Mouse (Mus musculus) limb, embryonic 14.5 days (tissue): ENCODE data around the gene Fktn. TPM values are rescaled to one million over a fixed set of nuclear protein-coding genes. Genes with fewer than 3 reads are reported as not detected.
A peak's percentile ranks its signal among the peaks of the same experiment; 100 is the strongest.

Experiments
- ATAC-seq: fragments of 200-750 bp; cut with Nextera tagmentation; 2 replicates; pipeline ENCODE4 v1.8.0; 2017; ENCODE audit warnings: low read depth, moderate number of reproducible peaks, moderate TSS enrichment; ENCODE audit not compliant: low FRiP score
- DNase-seq: peaks from one replicate; pipeline ENCODE4 v3.0.0-alpha.2; 2015; ENCODE audit warnings: low spot score
- H3K27ac ChIP-seq: fragments of 300-500 bp; sonication (generic); replicated peaks from 2 replicates; pipeline ENCODE4 v1.5.1; 2014; ENCODE audit warnings: low read depth, mild to moderate bottlenecking, low read length, moderate library complexity, mixed read lengths
- H3K27me3 ChIP-seq: fragments of 300-500 bp; sonication (generic); 2 replicates; pipeline ENCODE4 v1.6.1; 2014; ENCODE audit warnings: low read length, mixed read lengths; ENCODE audit not compliant: control insufficient read depth, insufficient read depth
- H3K36me3 ChIP-seq: fragments of 300-500 bp; sonication (generic); 2 replicates; pipeline ENCODE4 v1.6.1; 2014; ENCODE audit warnings: mild to moderate bottlenecking, low read length, moderate library complexity, mixed read lengths; ENCODE audit not compliant: control insufficient read depth, insufficient read depth
- H3K4me1 ChIP-seq: fragments of 300-500 bp; sonication (generic); 2 replicates; pipeline ENCODE4 v1.6.1; 2014; ENCODE audit warnings: antibody characterized with exemption, low read length, mixed read lengths; ENCODE audit not compliant: control insufficient read depth, insufficient read depth
- H3K4me2 ChIP-seq: fragments of 300-500 bp; sonication (generic); replicated peaks from 2 replicates; pipeline ENCODE4 v1.6.1; 2014; ENCODE audit warnings: low read depth, mild to moderate bottlenecking, low read length, moderate library complexity; ENCODE audit not compliant: severe bottlenecking
- H3K4me3 ChIP-seq: fragments of 300-500 bp; sonication (generic); replicated peaks from 2 replicates; pipeline ENCODE4 v1.5.1; 2014; ENCODE audit warnings: low read length
- H3K9ac ChIP-seq: fragments of 300-500 bp; sonication (generic); 2 replicates; pipeline ENCODE4 v1.6.1; 2014; ENCODE audit warnings: mild to moderate bottlenecking, low read depth, low read length, moderate library complexity; ENCODE audit not compliant: severe bottlenecking
- H3K9me3 ChIP-seq: fragments of 300-500 bp; sonication (generic); 2 replicates; pipeline ENCODE4 v1.6.1; 2016; ENCODE audit warnings: low read length; ENCODE audit not compliant: control insufficient read depth
- POLR2A ChIP-seq: fragments of 200-500 bp; IDR thresholded peaks from 2 replicates; pipeline ENCODE4 v1.8.0; 2012; ENCODE audit warnings: inconsistent platforms, mild to moderate bottlenecking, moderate library complexity, borderline replicate concordance; ENCODE audit not compliant: insufficient read depth, insufficient read length; ENCODE audit errors: extremely low read depth
- WGBS: fragments of 180-500 bp; shearing (Covaris S2); extraction: QIAGEN DNeasy Blood & Tissue Kit; methylation state at CpG from one replicate; pipeline ENCODE4 v1.1.7; 2014; 5-methylcytosine and 5-hydroxymethylcytosine counted together
- polyA plus RNA-seq, 2 experiments: library from polyadenylated mRNA; depleted of rRNA in 1 of 2; stranded (reverse) in 1 of 2; unstranded in 1 of 2; fragments of >200 nt; fragmentation: Nextera tagmentation in 1 of 2; extraction: Ambion mirVana in 1 of 2; gene quantifications; 2 replicates each; pipeline versions ENCODE4 v1.2.1 to v1.2.3; 2012 to 2014

The Fktn gene
- polyA plus RNA-seq, 2 experiments, result 10.8 to 11.5 TPM

- Histone ChIP-seq H3K4me3 (no peak overlapping the region), H3K36me3 (peaks cover 42% of the 10 kb centered on the region), H3K9me3 (no peaks in the 10 kb centered on the region), H3K27me3 (no peaks in the 10 kb centered on the region), H3K4me2 (no peak overlapping the region), H3K9ac (no peak overlapping the region), H3K27ac (no peak overlapping the region), H3K4me1 (no peaks in the 10 kb centered on the region)
- no peak for TF ChIP-seq POLR2A
- DNase-seq, result no peak
- 77% methylated on average over 16 of the region's 16 CpGs for WGBS
- ATAC-seq, result no peak
Observed at GRCm38 (mm10) chr4:53750391-53751120, 36.8 kb downstream of the Fktn start.

DNA sequence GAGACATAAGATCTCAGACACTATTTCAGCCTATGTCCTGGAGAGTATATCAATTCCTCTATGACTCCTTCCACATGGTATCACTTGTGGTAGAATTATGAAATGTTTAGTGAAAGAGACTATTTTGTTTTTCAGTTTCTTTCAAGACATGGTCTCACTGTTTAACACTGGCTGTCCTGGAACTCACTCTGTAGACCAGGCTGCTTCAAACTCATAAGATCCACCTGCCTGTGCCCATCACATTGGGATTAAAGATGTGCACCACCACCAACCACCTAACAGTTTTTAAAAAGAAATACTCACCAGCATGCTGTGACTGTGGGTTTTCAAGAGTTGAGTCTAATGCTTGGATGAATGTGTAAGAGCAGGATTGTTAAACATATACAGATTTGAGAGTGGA, 43.2 kb downstream of the Fktn start:
- no peak overlapping the region for H3K9ac ChIP-seq
- peaks cover 28% of the 10 kb centered on the region for H3K36me3 ChIP-seq
- TF ChIP-seq POLR2A, result no peak
- DNase-seq (no peak), ATAC-seq (no peak)
- H3K27ac ChIP-seq, result no peak overlapping the region
- H3K9me3 ChIP-seq, result no peaks in the 10 kb centered on the region
- H3K4me2 ChIP-seq, result no peak overlapping the region
- H3K4me1 ChIP-seq, result no peaks in the 10 kb centered on the region
- no peaks in the 10 kb centered on the region for H3K27me3 ChIP-seq
- no peak overlapping the region for H3K4me3 ChIP-seq

DNA sequence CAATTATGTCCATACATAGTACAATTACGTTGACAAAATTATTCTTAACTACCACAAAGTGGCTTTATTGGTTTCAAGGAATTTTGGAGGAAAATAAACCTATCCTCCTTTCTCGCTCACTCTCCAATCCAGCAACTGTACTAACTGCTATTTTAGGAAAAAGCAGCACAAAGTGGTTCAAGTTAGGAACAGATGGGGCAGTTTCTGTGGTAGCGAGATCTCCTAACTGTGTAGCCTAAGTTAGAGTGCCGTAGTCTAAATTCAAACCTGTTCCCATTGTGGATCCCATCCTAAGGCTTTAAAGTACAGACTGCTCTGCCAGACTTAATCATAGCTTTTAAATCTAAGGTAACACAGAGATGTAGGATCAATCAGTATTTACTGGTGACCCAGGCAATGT, 45.0 kb downstream of the Fktn start:
- no peak overlapping the region for H3K27ac ChIP-seq
- WGBS, result 76% methylated on average over 4 of the region's 4 CpGs
- no peak for ATAC-seq
- no peaks in the 10 kb centered on the region for H3K4me1 ChIP-seq
- TF ChIP-seq POLR2A, result no peak
- no peak overlapping the region for H3K4me3 ChIP-seq
- H3K36me3 ChIP-seq, result peaks cover 37% of the 10 kb centered on the region
- H3K9ac ChIP-seq, result no peak overlapping the region
- H3K9me3 ChIP-seq, result no peaks in the 10 kb centered on the region
- H3K27me3 ChIP-seq, result no peaks in the 10 kb centered on the region
- H3K4me2 ChIP-seq, result no peak overlapping the region
- no peak for DNase-seq

GRCm38 (mm10) chr4:53759678-53760077, 45.9 kb downstream of the Fktn start:
- peak; percentile 67; the same call in 1 of the 2 replicates for ATAC-seq

DNA sequence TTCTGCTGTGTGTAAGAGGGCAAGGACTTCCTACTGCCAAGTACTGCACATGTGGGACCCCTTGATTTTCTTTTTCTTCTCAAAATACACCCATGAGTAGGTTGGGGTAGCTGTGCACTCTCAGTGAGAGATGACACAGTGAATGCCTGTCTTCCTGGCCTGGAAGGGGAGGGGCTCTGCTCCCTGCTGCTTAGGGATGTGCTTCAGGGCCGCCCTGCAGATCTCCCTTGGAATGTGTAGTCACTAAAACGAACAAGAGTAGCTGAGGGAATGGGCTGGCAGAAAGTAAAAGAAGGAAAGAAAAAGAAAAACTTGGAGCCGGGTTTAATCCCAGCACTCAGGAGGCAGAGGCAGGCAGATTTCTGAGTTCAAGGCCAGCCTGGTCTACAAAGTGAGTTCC, 48.7 kb downstream of the Fktn start:
- Histone ChIP-seq H3K4me1 (no peaks in the 10 kb centered on the region), H3K36me3 (peaks cover 42% of the 10 kb centered on the region), H3K4me3 (no peak overlapping the region), H3K27me3 (no peaks in the 10 kb centered on the region), H3K27ac (no peak overlapping the region), H3K9ac (no peak overlapping the region), H3K9me3 (no peaks in the 10 kb centered on the region), H3K4me2 (no peak overlapping the region)
- DNase-seq, result no peak
- TF ChIP-seq POLR2A, result no peak
- ATAC-seq, result no peak
- WGBS, result 66% methylated on average over 3 of the region's 3 CpGs

More at GRCm38 (mm10) chr4:53759678-53760077, 45.9 kb downstream of the Fktn start:
- Histone ChIP-seq H3K4me3 (no peak overlapping the region), H3K4me1 (no peaks in the 10 kb centered on the region), H3K27ac (no peak overlapping the region), H3K9ac (no peak overlapping the region), H3K27me3 (no peaks in the 10 kb centered on the region), H3K9me3 (no peaks in the 10 kb centered on the region), H3K36me3 (peaks cover 42% of the 10 kb centered on the region), H3K4me2 (no peak overlapping the region)
- no peak for DNase-seq
- WGBS, result 92% methylated on average over 3 of the region's 3 CpGs
- no peak for TF ChIP-seq POLR2A
